Mouse (Mus musculus) thymus, adult 2 months (tissue): ENCODE results near the gene Ccdc36. TPM values are rescaled to one million over a fixed set of nuclear protein-coding genes. Genes with fewer than 3 reads are reported as not detected.

Experiments used
- DNase-seq: peaks from one replicate; pipeline ENCODE4 v3.0.0; 2021
- H3K27ac ChIP-seq: fragments of 200-500 bp; 2 replicates; pipeline ENCODE4 v1.5.1; 2012; ENCODE audit warnings: low read length, control low read depth; ENCODE audit not compliant: control insufficient read depth, insufficient read depth
- H3K27me3 ChIP-seq: fragments of 200-500 bp; 2 replicates; pipeline ENCODE4 v1.6.1; 2012; ENCODE audit warnings: mild to moderate bottlenecking, low read length, moderate library complexity, mixed read lengths; ENCODE audit not compliant: control insufficient read depth, insufficient read depth
- H3K36me3 ChIP-seq: fragments of 200-500 bp; 2 replicates; pipeline ENCODE4 v1.6.1; 2012; ENCODE audit warnings: mild to moderate bottlenecking, low read length, moderate library complexity; ENCODE audit not compliant: control insufficient read depth, insufficient read depth
- H3K4me1 ChIP-seq: fragments of 200-500 bp; replicated peaks from 2 replicates; pipeline ENCODE4 v1.6.1; 2012; ENCODE audit warnings: low read length; ENCODE audit not compliant: control insufficient read depth, insufficient read depth
- H3K4me3 ChIP-seq: fragments of 200-500 bp; 2 replicates; pipeline ENCODE4 v1.5.1; 2012; ENCODE audit warnings: mild to moderate bottlenecking, low read length, control low read depth, moderate library complexity; ENCODE audit not compliant: control insufficient read depth, insufficient read depth
- CTCF ChIP-seq: fragments of 200-500 bp; IDR thresholded peaks from 2 replicates; pipeline ENCODE4 v1.5.1; 2012; ENCODE audit warnings: mild to moderate bottlenecking, control low read depth, low read length, moderate library complexity, borderline replicate concordance; ENCODE audit not compliant: control insufficient read depth, poor library complexity, insufficient read depth; ENCODE audit errors: extremely low read depth
- POLR2A ChIP-seq: fragments of 200-500 bp; IDR thresholded peaks from 2 replicates; pipeline ENCODE4 v1.6.1; 2012; ENCODE audit warnings: mild to moderate bottlenecking, low read length, control low read depth, moderate library complexity; ENCODE audit not compliant: control insufficient read depth, poor library complexity, insufficient read depth; ENCODE audit errors: extremely low read depth
- WGBS: fragments of 180-500 bp; shearing (Covaris S2); methylation state at CpG from one replicate; pipeline ENCODE4 v1.1.7; 2018; 5-methylcytosine and 5-hydroxymethylcytosine counted together
- polyA plus RNA-seq: library from polyadenylated mRNA; depleted of rRNA; stranded (reverse); fragments of >200 nt; gene quantifications from 2 replicates; pipeline ENCODE4 v1.2.3, GENCODE M21; 2012

Gene Ccdc36
- polyA plus RNA-seq, 1 experiment: 0.12 TPM

DNA sequence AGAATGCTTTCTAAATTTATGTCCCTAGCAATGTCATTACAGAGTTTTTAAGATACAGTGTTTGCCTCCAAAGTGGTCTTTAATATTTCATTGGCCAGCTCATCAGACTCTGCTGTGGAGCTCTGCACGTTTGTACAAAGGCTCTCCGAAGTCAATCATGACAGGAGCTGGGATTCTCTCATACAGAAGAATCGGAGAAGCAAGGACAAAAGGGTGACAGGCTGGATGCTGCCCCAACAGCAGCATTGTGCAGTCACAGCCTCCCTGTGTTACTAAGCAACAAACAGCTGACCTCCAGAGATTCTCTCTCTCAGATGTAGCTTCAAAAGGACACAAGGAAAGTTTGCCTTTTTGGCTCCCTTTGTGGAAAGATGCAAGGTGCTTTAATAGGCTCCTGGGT lies 7.9 kb upstream of the Ccdc36 start, which contains the start of gene BC048562:
TSS of gene BC048562 (plus strand) at position 301 of the 400 bp plus-strand sequence.
- H3K36me3 ChIP-seq: no peaks in the 10 kb centered on the region
- peaks cover 3% of the 10 kb centered on the region; the same call in 1 of the 2 replicates for H3K4me1 ChIP-seq
- no peak for DNase-seq
- TF ChIP-seq POLR2A: no peak
- TF ChIP-seq CTCF: no peak
- 93% methylated on average over 3 of the region's 3 CpGs for WGBS
- no peak within 1 kb of the TSS for H3K4me3 ChIP-seq
- H3K27me3 ChIP-seq: no peaks in the 10 kb centered on the region
- H3K27ac ChIP-seq: no peak within 1 kb of the TSS

DNA sequence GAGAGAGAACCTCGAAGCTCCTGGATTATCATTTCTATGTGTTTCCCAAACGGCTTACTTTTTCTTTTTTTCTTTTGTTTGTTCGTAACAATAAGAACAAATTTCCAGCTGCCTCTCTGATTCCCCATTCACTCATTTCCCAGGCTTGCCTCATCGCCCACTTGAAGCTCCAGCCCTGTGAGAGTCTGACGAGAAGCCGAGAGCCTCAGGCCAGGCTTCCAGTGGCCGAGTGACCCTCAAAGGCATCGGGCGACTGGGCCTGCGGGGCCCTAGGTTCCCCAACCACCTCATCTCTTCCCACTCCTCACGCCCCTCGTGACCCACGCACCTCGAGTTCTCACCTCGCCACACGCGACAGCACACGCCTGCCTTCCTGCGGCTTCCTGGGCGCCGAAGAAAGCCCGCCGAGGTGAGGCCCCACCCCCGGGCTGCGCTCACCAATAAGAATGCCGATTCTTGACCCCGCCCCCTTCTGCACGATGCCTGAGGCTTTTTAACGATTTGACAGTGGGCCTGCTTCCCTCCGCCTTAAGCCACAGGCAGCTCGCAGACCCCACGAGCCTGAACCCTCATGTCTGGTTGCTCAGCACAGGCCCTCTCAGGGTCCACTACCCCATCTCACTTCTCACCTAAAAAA lies 3.3 kb upstream of the Ccdc36 start:
- Histone ChIP-seq H3K4me1 (peaks cover 3% of the 10 kb centered on the region; the same call in 1 of the 2 replicates), H3K27me3 (no peaks in the 10 kb centered on the region), H3K27ac (no peak overlapping the region), H3K4me3 (no peak overlapping the region), H3K36me3 (no peaks in the 10 kb centered on the region)
- WGBS: 67% methylated on average over 32 of the region's 32 CpGs
- DNase-seq: no peak
- TF ChIP-seq CTCF (no peak), POLR2A (no peak)

DNA sequence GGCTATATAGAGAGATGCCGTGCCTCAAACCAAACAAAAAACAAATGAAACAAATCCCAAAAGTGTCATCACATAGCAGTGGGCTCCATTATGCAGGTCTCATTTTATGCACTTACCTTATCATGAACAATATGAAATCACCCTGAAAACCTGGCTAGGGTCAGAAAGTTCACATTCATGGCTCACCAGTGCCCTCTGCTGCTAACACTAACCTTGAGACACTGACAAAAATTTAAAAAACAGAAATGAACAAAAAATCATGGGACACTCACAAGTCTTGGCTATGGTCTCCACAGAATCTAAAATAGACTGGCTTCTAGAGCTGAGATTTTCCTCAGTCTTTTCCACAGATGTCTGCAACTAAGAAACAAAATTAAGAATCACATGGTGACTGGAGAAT lies 16.1 kb downstream of the Ccdc36 start:
- 76% methylated on average over 1 of the region's 1 CpGs for WGBS
- no peaks in the 10 kb centered on the region for H3K27me3 ChIP-seq
- no peak overlapping the region for H3K4me3 ChIP-seq
- H3K27ac ChIP-seq: no peak overlapping the region
- DNase-seq: peak; percentile 22
- TF ChIP-seq CTCF (no peak), POLR2A (no peak)
- no peaks in the 10 kb centered on the region for H3K36me3 ChIP-seq
- H3K4me1 ChIP-seq: no peaks in the 10 kb centered on the region

DNA sequence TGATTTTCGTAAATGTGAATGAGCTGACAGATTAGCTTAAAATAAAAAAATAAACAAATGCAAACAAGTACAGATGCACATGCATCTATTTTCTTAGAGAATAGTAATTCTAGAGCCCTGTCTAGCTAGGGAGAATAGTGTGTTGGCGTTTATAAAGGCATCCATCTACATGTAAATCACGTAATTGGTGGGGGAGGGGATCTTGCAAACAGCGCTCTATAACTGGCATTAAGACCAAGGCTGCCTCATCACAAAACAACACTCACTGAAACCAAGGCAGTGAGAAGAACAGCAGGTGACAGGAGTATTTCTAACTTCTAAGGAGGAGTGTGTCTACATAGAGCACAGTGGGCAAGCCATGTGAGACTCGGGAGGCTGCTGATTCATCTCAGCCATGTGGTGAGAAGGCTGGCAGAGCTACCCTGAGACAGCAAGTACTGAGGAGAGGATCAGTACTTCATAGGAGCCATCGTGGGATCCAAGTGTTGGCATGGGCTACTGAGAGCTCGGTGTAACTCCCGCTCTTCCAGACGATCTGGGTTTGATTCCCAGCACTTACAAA lies 16.8 kb downstream of the Ccdc36 start:
- H3K27ac ChIP-seq: no peak overlapping the region
- WGBS: 88% methylated on average over 9 of the region's 9 CpGs
- H3K4me3 ChIP-seq: no peak overlapping the region
- no peak for TF ChIP-seq CTCF
- H3K27me3 ChIP-seq: no peaks in the 10 kb centered on the region
- no peaks in the 10 kb centered on the region for H3K36me3 ChIP-seq
- no peak for DNase-seq
- no peaks in the 10 kb centered on the region for H3K4me1 ChIP-seq

DNA sequence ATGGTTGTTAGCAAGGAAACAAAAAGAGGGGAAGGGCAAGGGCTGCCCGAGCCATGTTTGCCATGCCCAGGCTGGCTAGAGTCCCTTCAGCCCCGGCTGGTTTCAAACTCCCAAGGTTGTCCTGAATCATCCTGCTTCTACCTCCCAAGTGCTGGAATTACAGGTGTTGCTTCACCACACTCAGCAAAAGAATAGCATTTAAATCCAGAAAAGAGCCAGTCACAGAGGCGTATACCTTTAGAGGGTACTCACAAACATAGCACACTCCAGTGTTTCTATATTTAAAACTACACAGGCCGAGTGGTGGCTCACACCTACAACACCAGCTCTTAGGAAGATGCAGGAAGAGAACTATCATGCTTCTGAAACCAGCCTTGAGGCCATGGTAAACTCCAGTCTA lies 18.7 kb downstream of the Ccdc36 start:
- DNase-seq: no peak
- no peaks in the 10 kb centered on the region for H3K27me3 ChIP-seq
- H3K36me3 ChIP-seq: no peaks in the 10 kb centered on the region
- TF ChIP-seq CTCF (no peak), POLR2A (no peak)
- no peak overlapping the region for H3K27ac ChIP-seq
- H3K4me1 ChIP-seq: no peaks in the 10 kb centered on the region; the same call in 1 of the 2 replicates
- H3K4me3 ChIP-seq: no peak overlapping the region
- WGBS: 94% methylated on average over 4 of the region's 4 CpGs

DNA sequence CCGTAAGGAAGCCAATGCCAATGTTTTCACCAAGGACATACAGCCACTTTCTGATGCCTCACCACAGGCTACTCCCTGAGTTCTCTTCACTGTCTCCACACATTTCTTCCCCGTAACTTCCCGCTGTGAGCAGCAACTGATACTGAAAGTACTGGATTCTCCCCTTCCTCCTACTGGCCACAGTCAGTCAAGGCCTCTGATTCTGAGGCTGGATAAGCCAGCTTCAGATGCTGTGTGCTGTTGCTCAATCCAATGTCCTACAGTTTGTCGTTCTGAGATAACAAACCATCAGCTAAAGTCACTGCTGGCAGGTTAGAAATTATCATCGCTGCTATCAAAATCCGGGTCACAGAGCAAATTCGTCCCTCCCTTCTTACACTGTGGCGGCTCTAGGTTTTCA lies 23.8 kb downstream of the Ccdc36 start:
- Histone ChIP-seq H3K36me3 (no peaks in the 10 kb centered on the region), H3K27me3 (no peaks in the 10 kb centered on the region), H3K4me3 (no peak overlapping the region), H3K4me1 (no peaks in the 10 kb centered on the region; the same call in 1 of the 2 replicates), H3K27ac (no peak overlapping the region)
- 92% methylated on average over 8 of the region's 8 CpGs for WGBS
- DNase-seq: no peak
- TF ChIP-seq CTCF (no peak), POLR2A (no peak)
